Mouse (Mus musculus) cerebellum, adult 2 months (tissue): ENCODE results near the gene Fah.

Experiments
- CTCF ChIP-seq: fragments of 200-500 bp; IDR thresholded peaks from 2 replicates; pipeline ENCODE4 v1.5.1; 2011; ENCODE audit warnings: low read depth, mild to moderate bottlenecking, control low read depth, low read length, moderate library complexity, borderline replicate concordance; ENCODE audit not compliant: insufficient read depth
- POLR2A ChIP-seq: fragments of 200-500 bp; IDR thresholded peaks from 2 replicates; pipeline ENCODE4 v1.6.1; 2011; ENCODE audit warnings: low read length, control low read depth, borderline replicate concordance; ENCODE audit not compliant: insufficient read depth

DNA sequence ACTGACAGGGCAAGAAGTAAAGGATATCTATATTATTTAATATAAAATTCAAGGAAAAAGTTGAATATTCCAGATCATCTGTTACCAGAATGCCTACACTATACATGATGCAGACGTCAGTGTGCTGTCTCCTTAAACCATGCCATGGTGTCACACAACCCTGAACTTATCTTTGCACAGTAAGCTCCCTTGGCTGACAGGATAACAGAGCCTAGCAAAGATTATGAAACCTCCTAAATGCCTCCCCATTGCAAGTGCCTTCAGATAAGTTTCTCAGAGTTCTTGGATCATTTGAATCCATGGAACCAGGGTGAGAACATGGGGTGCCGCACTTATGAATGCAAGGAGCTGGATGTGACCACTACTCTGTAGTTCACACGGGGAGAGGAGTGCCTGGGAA, 25.4 kb upstream of the Fah start:
- TF ChIP-seq CTCF (no peak), POLR2A (no peak)
